In the genomic region with DNA sequence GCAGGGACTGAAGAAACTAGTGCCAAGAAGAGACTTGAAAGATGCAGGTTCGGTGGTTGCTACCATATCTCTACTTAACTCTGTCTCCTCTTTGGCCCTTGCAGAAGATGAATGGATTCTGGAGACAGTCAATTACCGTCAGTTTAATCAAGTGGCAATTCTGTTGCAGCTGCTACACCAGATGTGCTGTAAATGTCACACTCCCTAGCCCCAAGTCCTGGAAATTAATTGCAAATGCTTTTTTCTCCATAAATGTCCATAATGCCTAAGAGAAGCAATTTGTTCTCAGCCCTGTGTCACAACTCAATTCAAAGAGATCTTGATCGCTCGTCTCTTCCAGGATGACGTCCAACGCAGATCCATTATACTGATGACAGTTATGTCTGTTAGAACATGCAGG, we compare ENCODE assay signal across 19 mouse cellular contexts.
"Had no signal": no experiment of that assay in that cellular context is flagged by ENCODE, and none has a peak within 500 bp of the region (broad histone marks: within the 10 kb centered on the region; RNA-seq: fewer than 3 reads in every experiment).

No protein-coding gene starts in this region.

- H3K4me3 ChIP-seq: layer of hippocampus, adult 2 months; limb, embryonic 10.5 days; limb, embryonic 13.5 days; midbrain, embryonic 12.5 days; myocyte had no signal

- H3K27ac ChIP-seq: layer of hippocampus, adult 2 months; limb, embryonic 10.5 days; limb, embryonic 13.5 days; liver, embryonic 14.5 days; macrophage; midbrain, embryonic 12.5 days had no signal

- DNase-seq: kidney, adult 18-20 months; kidney, adult 9 months; kidney, postnatal 25 days; layer of hippocampus, adult 9-11 months; liver, postnatal 0 days; lung, embryonic 14.5 days; right cerebral cortex, adult 18-20 months; right cerebral cortex, postnatal 14 days; right cerebral cortex, postnatal 4 days; thymus, postnatal 25 days had no signal

- H3K4me1 ChIP-seq: limb, embryonic 13.5 days; midbrain, embryonic 12.5 days had no signal

- ATAC-seq: liver, postnatal 0 days; lung, postnatal 0 days; midbrain, embryonic 16.5 days had no signal

- H3K27me3 ChIP-seq: limb, embryonic 13.5 days had no signal

- H3K4me2 ChIP-seq: limb, embryonic 13.5 days; lung, embryonic 14.5 days; midbrain, embryonic 12.5 days had no signal

- H3K9ac ChIP-seq: limb, embryonic 13.5 days; liver, embryonic 14.5 days; liver, postnatal 0 days; lung, embryonic 14.5 days; midbrain, embryonic 12.5 days had no signal

- H3K9me3 ChIP-seq: limb, embryonic 10.5 days; limb, embryonic 13.5 days; midbrain, embryonic 12.5 days had no signal

- H3K36me3 ChIP-seq: limb, embryonic 10.5 days; limb, embryonic 13.5 days; midbrain, embryonic 12.5 days had no signal
